Mouse (Mus musculus): Measurements from ENCODE around the gene 4930562C15Rik.
"Not testable (repeated sequence)": the region's sequence is repeated elsewhere in the genome, so short reads cannot be mapped to it uniquely, and the experiment has no call there.

Gene 4930562C15Rik

DNA sequence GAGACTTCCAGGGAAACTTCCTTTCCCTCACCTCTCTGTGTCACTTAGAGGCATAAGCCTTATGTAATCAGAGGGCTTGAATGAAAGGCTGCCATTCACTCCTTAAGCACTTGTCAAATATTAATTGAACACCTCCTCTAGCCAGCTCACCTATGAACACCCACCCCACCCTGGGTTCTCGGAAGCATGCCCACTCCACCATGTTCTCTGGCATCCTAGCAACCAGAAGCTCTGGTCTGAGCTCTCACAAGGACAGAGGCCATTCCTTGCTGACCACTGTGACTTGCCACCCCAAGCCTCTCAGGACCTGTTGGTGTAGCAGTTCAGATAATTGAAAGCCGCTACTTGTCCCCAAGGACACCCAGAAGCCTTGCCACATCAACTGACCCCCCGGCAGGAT lies at the start of gene 4930562C15Rik:
TSS of gene 4930562C15Rik (plus strand) at position 226 of the 400 bp plus-strand sequence.
- DNase-seq, result no peak

DNA sequence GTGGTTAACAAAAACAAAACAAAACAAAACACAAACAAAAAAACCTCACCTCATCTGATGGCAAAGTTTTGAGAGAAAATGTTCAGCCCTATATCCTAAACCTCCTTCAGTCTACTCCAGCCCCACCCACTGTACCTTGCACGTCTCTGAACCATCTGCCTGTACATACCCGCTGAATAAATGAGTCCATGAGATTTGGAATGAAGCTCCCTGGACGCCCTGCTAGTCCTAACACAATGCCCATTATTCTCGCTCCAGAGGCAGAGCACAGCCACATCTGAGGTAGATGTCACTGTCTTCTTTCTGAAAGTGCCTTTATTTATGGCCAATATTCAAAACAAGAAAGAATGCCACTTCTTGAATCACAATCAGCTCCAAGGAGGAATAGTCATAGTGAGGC lies 49.5 kb upstream of the 4930562C15Rik start:
- no peak for DNase-seq

DNA sequence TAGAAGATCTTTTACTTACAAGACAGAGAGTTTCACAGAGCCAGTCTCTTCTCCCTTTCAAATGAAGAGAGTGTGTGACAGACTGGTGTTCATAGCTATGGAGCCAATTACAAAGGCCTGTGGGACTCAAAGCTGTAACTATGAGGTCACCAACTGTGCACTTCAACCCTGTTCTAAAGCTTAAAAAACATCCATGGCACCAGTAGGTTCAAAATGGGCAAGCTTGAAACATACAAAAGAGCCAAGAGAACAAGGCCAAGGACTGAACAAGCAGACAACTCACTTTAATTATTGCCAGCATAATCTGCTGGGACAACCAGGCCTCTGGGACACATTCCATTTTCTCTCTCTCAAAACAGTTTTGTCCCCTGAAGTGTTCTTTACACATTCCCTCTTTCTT lies 47.0 kb upstream of the 4930562C15Rik start:
- no peak for DNase-seq

DNA sequence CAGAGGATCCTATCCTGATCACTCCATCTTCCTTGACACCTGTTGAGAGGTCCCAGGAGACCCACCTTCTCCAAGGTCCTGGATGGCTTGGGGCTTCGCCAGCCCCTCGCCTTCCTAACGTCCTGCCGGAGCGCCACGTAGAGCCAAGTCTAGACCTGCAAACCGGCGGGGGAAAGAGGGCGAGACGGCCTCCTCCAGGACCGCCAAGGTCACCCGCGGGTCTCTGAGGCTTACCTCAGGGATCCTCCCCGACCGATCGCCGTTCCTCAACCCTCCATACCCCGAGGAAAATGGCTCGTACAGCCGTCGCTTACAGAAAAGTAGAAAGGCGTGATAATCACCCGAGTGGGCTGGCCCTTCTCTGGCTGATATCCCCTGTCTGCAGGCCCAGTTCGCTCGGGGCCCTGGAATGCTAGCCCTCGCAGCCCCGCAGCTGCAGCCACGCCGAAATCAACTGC lies 45.9 kb upstream of the 4930562C15Rik start:
- DNase-seq, result no peak

DNA sequence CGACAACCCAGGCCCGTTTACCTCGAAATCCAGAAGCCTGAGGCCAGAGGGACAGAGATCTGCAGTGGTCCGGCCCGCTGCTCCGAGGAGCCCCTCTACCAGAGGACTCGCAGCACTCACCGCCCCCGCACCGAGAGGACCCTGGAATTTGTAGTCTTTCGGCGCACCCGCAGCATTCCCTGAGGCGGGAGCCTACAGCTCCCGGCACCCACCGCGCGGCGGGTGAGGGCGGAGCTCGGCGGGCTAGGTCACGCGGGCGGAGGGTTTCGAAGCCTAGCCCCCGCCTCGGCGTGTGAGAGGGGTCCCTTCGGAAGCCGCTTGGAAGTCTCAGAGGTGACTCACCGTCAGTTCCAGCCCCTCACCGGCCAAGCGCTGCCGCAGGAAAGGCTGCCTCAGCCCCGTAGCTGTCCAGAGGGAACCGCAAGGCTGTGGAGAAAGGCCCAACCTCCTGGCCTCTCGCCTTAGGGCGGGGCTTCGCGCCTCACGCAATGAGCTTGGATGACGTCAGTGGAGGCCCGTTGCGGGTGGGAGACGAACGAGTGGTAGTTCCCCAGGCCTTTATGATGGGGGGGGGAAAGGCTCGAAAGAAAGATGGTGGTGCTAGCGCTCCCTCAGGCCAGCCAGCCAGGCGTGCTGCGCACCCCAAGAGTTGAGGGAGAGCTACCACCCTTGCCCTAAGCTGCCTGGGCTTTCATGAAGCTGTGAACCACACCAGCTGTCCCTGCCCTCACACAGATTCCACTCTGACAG lies 45.2 kb upstream of the 4930562C15Rik start, which contains the start of gene Cdip1:
TSS of gene Cdip1 (minus strand) at position 483 of the 750 bp plus-strand sequence.
- DNase-seq, result peak; percentile 96

DNA sequence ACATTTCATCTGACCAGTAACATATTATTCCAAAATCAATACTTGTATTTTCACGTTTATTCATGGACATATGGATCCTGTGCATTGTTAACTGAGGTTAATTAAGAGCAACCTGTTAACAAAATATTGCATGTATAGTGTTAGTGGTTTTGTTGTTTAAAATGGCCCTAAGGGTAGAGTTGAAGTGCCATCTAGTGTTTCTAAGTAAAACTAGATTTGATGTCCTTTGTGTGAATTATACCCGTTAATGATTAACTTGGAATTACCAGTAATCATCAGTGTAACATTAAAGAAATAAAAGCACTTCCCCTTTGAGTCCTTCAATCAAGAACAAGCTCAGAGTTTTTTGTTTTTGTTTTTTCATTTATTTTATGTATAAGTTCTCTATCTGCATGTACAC lies 43.9 kb upstream of the 4930562C15Rik start:
- no peak for DNase-seq

DNA sequence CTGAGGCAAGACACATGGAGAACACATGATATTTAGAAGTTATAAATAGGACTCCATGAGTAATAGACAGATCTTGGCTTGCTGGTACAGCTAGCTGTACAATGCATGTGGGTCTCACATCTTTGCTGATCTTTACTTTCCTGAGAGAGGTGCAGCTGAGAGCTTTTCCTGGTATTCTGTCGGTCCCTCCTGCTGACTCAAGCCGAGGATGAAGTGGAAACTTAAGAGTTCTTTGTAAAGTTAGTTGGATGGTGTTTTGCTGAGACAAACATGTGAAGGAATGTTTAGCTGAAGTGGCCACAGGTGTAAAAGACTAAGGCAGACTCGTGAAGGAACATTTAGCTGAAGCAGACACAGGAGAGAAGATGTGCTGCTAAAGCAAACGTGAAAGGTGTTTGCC lies 38.6 kb upstream of the 4930562C15Rik start:
- DNase-seq, result no peak

DNA sequence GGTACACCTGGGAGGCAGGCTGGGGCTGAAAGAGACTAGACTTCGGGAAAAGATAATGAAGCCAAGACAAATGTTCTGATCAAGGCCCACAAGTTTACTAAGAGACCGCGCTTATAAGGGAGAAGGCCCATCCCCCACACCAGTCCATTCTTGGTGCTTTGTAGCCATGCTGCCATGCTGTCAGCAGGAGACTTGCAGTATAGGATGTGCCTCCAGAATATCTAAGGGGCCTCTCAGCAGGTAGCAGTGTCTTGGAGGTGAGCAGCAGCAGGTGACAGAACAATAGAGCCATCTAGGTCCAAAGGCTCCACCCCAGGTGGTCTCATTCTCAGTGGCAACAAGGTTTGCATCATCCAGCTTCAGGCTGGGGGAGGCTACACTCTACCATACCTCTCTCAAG lies 16.9 kb upstream of the 4930562C15Rik start:
- no peak for DNase-seq

DNA sequence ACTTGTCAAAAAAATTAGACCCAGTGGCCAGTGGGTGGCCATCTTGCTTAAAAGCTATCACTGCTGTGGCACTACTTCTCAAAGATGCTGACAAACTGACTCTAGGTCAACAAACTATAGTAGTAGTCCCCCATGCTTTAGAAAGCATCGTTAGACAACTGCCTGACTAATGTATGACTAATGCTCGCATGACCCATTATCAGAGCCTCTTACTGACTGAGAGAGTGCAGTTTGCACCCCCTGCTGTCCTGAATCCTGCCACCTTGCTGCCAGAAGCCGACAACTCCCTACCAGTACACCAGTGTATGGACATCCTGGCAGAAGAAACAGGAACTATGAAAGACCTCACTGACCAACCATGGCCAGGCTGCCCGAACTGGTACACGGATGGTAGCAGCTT lies 10.8 kb upstream of the 4930562C15Rik start:
- not testable (repeated sequence) for DNase-seq

DNA sequence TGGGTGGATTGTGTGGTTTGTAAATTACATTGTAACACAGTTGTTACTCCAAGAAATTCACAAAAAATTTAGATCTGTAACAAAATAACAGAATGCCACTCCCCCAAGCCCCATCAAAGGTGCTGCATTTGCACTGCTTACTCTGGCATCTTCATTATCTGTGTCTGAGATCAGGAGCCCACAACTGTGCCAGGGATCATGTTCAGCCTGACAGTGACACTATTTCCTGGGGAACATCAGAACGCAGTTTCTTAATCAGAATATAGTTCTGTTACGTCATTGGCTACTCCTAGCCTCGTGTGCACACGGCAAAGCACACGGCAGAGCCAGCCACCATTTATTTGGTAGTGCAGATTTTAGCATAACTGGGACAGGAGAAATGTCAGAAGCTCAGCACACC lies 7.6 kb upstream of the 4930562C15Rik start:
- no peak for DNase-seq

DNA sequence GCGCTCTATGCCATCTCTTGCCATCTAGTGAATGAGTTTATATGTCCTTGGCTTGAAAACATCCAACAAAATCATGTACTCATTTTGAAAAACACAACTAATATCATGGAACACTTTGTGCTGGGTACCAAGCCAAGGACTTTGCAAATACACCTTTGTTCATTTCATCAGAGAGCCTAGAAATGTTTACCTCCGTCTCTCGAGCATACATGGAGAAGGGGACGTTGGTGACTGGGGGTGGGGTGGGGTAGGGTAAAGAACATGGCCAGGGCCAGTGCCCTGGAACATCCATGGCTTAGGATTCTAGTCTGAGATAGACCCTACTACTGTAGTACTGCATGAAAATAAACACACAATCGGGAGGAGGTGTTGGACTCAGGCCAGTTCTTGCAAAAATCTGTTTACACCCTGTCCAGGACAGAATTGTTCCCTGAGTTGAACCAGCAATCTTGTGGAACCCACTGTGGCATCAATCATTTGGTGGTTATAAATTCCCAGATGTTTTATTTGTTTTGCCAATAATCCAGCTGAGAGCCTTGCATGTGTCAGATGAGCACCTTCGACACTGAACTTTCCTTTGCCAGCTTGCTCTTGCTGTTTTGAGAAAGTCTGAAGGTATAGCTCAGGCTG lies 5.8 kb upstream of the 4930562C15Rik start:
- DNase-seq, result no peak

DNA sequence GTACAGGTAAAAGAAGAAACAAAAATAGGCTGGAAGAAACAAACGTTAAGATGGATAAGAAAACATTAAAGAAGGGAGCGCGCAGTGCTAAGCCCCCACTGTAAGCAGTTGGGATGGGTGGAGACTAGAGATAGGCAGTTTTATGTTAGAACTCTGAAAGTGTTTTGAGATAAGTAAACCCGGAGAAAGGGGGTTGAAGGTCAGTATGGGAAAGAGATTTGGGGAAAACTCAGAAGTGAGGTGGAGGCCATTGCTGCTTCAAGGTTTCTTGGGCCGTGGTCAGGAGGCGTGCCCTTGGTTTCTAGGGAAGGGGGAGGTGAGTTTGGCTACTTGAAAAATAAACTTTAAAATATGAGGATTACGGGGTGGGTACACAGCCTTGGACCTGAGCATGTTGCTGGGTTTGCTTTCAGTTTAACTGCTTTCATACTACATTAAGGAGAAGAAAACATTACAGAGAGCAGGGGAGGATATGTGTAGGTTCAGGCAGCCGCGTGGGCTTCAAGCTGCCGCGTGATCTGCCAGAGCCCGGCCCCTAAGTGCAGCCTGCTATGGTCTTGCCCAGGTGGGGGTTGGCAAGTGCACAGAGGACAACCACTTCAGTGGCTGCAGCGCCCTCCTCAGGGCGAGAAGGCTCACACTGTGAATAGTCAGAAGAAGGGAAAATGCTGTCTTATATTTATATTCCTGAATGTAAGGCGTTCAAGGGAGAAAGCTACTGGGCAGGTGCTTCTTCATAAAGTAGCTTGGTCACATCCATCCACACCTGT lies 3.4 kb upstream of the 4930562C15Rik start:
- DNase-seq, result peak; percentile 27

DNA sequence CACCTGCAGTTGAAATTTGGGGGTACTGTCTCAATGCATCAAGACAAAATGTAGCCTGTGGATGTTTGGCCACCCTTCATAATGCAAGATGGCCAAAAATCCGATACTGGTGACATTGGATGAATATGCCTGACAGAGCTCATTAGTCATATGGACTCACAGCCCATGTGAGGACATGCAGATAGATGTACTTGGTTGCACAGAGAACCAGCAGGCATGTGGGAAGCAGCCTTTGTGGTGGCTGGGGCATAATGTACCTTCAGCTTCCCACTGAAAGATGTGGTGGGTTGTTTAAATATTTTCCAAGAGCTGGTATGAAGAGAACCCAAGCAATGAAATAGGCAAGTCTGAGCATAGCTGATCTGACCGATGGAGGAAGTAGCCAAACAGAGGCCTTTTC lies 1.4 kb upstream of the 4930562C15Rik start:
- DNase-seq, result no peak

DNA sequence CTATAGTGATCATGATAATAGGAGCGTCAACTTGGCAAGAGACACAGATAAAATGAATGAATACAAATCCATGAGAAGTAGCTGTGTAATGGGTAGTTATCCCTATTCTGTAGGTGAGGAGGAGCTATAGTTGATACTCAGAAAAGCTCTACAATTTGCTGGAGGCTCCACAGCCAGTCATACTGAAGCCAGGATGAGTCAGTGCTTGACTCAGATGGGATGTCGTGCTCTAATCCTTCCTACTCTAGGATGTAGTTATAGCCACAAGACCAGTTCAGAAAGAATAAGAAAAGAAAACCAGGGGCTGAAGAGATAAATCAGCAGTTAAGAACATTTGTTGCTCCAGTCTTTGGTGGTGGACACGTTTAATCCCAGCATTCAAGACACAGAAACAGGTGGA lies 2.4 kb downstream of the 4930562C15Rik start:
- no peak for DNase-seq

DNA sequence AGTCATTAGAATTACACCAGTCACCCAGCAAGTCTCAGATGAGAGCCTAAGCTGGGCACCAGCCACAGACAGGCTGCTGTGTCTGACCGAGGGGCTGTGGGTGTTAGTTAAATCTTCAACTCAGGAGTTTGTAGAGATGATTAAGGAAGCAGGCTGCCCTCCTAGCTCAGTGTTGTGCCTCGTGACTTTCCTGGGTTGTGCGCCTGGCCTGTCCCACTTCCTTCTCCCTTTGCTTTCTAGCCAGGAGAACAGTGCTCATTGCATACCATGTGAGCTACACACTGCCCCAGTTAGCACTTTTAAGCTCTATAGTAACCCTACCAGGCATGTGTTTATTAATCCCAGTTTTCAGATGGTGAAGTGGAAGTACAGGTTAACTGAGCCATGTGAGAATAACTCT lies 4.3 kb downstream of the 4930562C15Rik start:
- no peak for DNase-seq

DNA sequence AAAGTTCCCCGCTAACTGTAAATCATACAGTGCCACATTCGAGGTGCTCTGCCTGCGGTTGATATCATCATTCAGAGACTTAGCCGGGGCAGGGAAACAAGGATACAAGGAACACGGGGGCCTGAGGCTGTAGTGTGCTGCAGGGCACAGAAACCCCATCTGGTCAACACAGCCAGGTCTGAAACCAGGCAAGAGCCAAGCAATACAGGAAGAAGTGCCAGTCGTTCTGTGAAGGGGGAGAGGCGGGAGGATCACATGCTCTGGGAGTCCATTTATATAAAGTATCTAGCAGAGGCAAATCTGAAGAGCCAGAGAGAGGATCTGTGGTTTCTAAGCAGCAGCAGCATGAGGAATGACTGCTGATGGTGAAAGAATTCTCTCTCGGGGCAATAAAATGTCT lies 5.0 kb downstream of the 4930562C15Rik start:
- no peak for DNase-seq

DNA sequence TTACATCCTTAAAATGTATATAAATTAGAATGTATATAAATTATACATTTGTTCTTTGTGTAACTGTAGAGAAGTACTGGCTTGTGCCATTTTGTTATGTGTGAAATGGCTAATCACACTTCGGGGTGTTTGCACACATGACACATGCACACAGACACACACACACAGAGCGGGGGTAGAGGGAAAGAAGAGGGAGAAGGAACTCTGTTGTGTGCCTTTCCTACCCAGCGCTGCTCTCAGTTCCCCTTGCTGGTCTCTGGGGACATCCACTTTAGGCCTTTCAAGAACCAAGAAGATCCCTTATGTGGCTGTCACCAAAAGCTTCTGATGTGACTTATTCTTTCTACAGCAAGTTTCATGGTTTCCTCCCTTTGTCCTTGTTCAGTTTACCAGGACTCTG lies 11.8 kb downstream of the 4930562C15Rik start:
- DNase-seq, result no peak

DNA sequence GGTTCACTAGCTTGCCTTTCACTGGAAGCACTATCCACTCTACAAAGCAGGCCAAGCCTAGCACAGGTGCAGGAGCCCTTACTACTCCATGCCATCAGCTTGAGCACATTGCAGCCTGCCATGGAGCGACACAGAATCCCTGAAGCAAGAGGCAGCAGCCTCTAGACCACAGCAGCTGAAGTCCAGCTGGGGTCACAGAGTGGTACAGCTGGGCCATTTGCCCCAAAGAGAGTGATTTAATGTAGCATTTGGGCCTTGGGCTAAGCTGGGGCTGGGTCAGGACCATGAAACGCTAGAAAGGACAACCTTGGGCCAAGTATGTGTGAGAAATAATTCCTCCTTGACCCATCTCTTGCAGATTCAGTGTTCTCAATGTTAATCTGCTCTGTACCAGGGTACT lies 12.9 kb downstream of the 4930562C15Rik start:
- DNase-seq, result no peak

DNA sequence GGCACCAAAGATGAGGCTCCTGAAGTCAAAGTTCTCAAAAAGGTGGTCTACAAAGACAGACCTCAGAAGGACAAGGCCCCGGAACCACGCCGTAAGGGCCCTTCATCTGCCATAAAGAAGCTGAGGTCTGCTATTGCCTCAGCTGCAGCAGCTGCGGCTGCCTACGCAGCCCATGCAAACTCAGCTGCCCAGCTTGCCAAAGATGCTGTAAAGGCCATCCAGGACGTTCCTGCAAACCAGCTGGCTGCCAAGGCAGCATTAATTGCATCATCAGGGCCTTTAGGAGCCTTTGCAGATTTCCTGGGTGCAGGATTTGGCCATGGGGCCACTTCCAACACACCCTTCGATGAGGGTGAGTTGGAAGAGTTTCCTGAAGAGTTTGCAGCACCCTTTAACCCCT lies 15.1 kb downstream of the 4930562C15Rik start:
- no peak for DNase-seq

DNA sequence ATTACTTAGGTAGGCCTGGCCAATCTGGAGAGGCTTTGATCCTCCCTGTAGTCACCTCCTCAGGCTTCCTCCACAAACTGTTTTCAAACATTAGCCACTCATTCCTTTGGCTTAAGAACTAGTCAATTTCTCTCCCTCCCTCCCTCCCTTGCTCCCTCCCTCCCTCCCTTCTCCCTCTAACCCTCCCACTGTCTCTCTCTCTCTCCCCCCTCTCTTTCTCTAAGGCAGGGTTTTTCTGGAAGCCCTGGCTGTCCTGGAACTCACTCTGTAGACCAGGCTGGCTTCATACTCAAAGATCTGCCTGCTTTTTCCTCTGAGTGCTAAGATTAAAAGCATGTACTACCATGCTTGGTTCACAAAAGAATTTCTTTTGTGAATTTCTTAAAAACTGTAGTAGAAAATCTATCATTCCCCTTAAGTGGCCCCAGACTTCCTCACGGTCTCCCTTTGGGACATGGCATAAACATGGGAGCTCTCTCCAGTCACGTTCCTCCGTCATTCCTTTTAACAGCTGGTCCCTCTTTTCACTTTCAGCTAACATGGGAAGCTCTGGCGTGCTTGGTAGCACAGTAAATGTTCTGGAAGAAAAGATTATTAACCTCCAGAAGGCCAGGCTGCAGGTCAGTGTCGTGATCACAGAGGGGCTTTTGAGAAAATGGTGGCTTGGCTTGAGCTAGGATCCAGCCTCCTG lies 15.9 kb downstream of the 4930562C15Rik start:
- DNase-seq, result no peak

DNA sequence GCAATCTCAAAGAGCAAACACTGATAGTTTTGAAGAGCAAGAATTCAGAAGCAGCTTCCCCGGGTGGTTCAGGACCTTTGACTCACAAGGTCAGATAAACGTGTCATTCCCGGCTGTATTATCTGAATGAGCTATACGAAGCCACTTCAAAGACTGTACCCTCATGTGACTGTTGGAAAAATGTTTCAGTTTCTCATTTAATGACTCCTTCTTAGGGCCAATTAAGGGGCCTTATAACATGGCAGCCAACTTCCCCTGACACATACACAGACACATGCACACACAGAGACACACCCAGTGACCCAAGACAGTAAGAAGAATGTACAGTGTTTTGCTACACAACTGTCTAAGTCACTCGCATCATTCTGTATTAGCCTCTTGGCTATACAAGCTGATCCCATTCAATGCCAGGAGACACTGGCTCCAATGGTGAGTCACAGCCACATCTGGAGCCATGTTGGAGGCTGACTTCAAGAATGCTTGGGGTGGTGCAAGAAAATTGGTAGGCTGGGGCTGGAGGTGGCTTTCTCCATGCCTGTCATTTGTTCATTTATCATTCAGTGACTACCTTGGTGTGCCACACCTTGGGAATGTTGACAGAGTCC lies 19.9 kb downstream of the 4930562C15Rik start:
- no peak for DNase-seq

DNA sequence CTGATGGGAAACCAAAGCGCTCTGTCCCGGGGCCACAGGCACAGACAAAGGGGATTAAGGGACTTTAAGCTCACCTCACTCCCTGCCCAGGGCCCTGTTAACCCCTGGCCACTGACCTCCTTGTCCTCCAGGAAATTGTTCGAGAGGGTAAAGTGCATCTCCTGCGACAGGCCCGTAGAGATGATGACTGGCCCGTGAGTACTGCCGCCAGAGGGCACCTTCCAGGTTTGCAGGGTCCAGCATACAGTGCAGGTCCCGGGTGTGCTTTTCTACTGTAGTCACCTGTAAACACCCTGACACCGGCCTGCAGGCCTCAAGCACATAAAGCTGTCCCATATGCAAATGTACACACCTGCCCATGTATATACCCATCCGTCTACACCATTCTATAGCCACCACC lies 26.2 kb downstream of the 4930562C15Rik start:
- peak; percentile 58 for DNase-seq

Data from kidney, postnatal 10 days (tissue).